In the genomic region with DNA sequence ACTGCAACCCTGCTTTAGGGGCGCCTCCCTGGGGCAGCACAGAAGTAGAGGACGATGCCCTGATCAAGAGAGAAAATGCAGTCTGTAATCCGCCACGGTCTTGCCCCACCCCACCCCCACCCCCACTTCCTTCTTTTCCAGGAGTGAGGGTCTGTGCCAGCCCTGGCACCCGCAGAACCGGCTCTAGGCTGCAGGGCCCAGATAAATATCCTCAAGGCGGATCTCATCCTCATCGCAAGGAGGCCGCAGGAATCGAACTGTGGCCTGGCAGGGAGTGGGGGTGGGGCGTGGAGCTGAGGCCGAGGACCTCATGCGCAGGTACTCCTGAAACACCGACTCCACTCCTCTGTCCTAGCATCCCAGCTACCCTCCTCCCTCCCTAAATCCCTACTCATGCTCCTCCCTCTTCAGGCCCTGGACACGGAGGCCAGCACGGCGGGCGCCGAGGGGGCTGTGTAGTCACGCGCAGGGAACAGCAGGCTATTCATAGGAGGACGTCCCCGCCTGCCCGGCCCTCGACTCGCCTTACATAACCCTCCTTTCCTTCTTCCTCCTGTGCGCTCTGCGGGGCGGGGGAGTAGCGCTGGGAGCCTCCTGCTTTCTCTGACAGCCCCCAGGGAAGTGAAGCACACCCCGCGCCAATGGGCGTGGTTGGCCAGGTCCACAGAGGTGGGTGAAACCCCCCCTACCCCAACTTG, we compare ENCODE assay signal across 8 mouse cellular contexts. TPM values are rescaled to one million over a fixed set of nuclear protein-coding genes. Genes with fewer than 3 reads are reported as not detected.
DNase-seq lines count a peak whose midpoint lies in the region; ATAC-seq lines count a peak whose summit lies in the region.

No protein-coding gene starts in this region.

- peaks cover 13% of the 10 kb centered on the region for H3K27me3 ChIP-seq in forebrain, embryonic 12.5 days
- H3K27me3 ChIP-seq in heart, embryonic 14.5 days (ENCODE audit: control insufficient read depth, insufficient read depth, low read length): no peaks in the 10 kb centered on the region
- no peaks in the 10 kb centered on the region; the same call in 1 of the 2 replicates for H3K27me3 ChIP-seq in liver, embryonic 11.5 days (replicated peaks; ENCODE audit: control insufficient read depth, insufficient read depth, low read length)

- no peaks in the 10 kb centered on the region for H3K36me3 ChIP-seq in forebrain, embryonic 12.5 days (replicated peaks)
- H3K36me3 ChIP-seq in heart, embryonic 14.5 days (ENCODE audit: control insufficient read depth, insufficient read depth, low read length): no peaks in the 10 kb centered on the region
- H3K36me3 ChIP-seq in liver, embryonic 11.5 days (ENCODE audit: control insufficient read depth, insufficient read depth, low read length): no peaks in the 10 kb centered on the region

- H3K4me1 ChIP-seq in forebrain, embryonic 12.5 days: peaks cover 11% of the 10 kb centered on the region
- peaks cover 31 to 50% of the 10 kb centered on the region in 2 experiments for H3K4me1 ChIP-seq in heart, embryonic 14.5 days (ENCODE audit: control insufficient read depth in 2 of 2, insufficient read depth in 2 of 2, low read length in 2 of 2)
- H3K4me1 ChIP-seq in liver, embryonic 11.5 days (replicated peaks; ENCODE audit: control insufficient read depth, insufficient read depth, low read length): peaks cover 15% of the 10 kb centered on the region

- 3% methylated on average over 33 of the region's 33 CpGs for WGBS in forebrain, embryonic 12.5 days
- WGBS in heart, embryonic 14.5 days: 4% methylated on average over 33 of the region's 33 CpGs
- WGBS in liver, embryonic 11.5 days: 3% methylated on average over 33 of the region's 33 CpGs

- peak; percentile 75 for ATAC-seq in forebrain, embryonic 12.5 days (ENCODE audit: low FRiP score)
- peak; percentile 82 for ATAC-seq in heart, embryonic 14.5 days (ENCODE audit: insufficient number of reproducible peaks, insufficient read depth, low FRiP score, low read depth)
- ATAC-seq in liver, embryonic 11.5 days (replicated peaks; ENCODE audit: low FRiP score): peak; percentile 46

- DNase-seq in urinary bladder, adult 18-20 months (ENCODE audit: low spot score in 2 of 2): peak; percentile 44 to 83
- no peak for DNase-seq in urinary bladder, adult 2 months (ENCODE audit: low spot score)
- peak; percentile 90 for DNase-seq in kidney, postnatal 10 days
- peak; percentile 60 for DNase-seq in liver, embryonic 11.5 days (ENCODE audit: low spot score)
- peak; percentile 48 to 59 for DNase-seq in monocyte, adult 2 months (ENCODE audit: low read depth in 1 of 2, low spot score in 2 of 2)
- DNase-seq in telencephalon, adult 2 months (ENCODE audit: low read depth, low spot score): peak; percentile 85

- H3K4me2 ChIP-seq in forebrain, embryonic 12.5 days: peak overlapping the region; percentile 52
- peak overlapping the region; percentile 73 for H3K4me2 ChIP-seq in heart, embryonic 14.5 days (ENCODE audit: low read length)
- peak overlapping the region; percentile 67 for H3K4me2 ChIP-seq in liver, embryonic 11.5 days

- peak overlapping the region; percentile 33 for H3K9ac ChIP-seq in forebrain, embryonic 12.5 days
- H3K9ac ChIP-seq in heart, embryonic 14.5 days (ENCODE audit: low read length): peak overlapping the region; percentile 68
- H3K9ac ChIP-seq in liver, embryonic 11.5 days (ENCODE audit: low read depth, low read length): peak overlapping the region; percentile 48

- H3K27ac ChIP-seq in forebrain, embryonic 12.5 days: peak overlapping the region; percentile 15; the same call in 1 of the 2 replicates
- H3K27ac ChIP-seq in heart, embryonic 14.5 days (replicated peaks in 1 of 2; ENCODE audit: control insufficient read depth in 1 of 2, insufficient read depth in 1 of 2, low read depth in 2 of 2, low read length in 2 of 2): peak overlapping the region; percentile 42 to 62; a peak in 2 of 4 replicates
- H3K27ac ChIP-seq in liver, embryonic 11.5 days (ENCODE audit: low read depth, low read length): no peak overlapping the region; the same call in 1 of the 2 replicates

- peak overlapping the region; percentile 25 for H3K4me3 ChIP-seq in forebrain, embryonic 12.5 days (replicated peaks)
- H3K4me3 ChIP-seq in heart, embryonic 14.5 days (ENCODE audit: control insufficient read depth in 1 of 2, insufficient read depth in 1 of 2, low read depth in 1 of 2, low read length in 2 of 2): peak overlapping the region; percentile 36 to 43
- peak overlapping the region; percentile 37 for H3K4me3 ChIP-seq in liver, embryonic 11.5 days (ENCODE audit: low read depth, low read length)

- H3K9me3 ChIP-seq in forebrain, embryonic 12.5 days: no peaks in the 10 kb centered on the region
- H3K9me3 ChIP-seq in heart, embryonic 14.5 days (ENCODE audit: control insufficient read depth, low read length): no peaks in the 10 kb centered on the region
- H3K9me3 ChIP-seq in liver, embryonic 11.5 days (ENCODE audit: control insufficient read depth, low read length): no peaks in the 10 kb centered on the region

RNA-seq across cellular contexts. Expression of gene Tob2, which starts 22.3 kb away (rescaled TPM):
- 18.0 and 24.4 TPM in 2 replicates for polyA plus RNA-seq in urinary bladder, adult 2 months (2012; rRNA removed)
- 24.4 and 24.8 TPM in 2 replicates for polyA plus RNA-seq in forebrain, embryonic 12.5 days (2016; fragmentation: Nextera tagmentation; extraction: Ambion mirVana)
- 10.3 and 12.4 TPM in 2 replicates for polyA plus RNA-seq in heart, embryonic 14.5 days (2014; fragmentation: Nextera tagmentation; extraction: Ambion mirVana)
- 18.3 and 19.3 TPM in 2 replicates for polyA plus RNA-seq in liver, embryonic 11.5 days (2014; fragmentation: Nextera tagmentation; extraction: Ambion mirVana)

RNA-seq across cellular contexts. Expression of gene Tef, which starts 34.1 kb away (rescaled TPM):
- 193 and 226 TPM in 2 replicates for polyA plus RNA-seq in urinary bladder, adult 2 months (2012; rRNA removed)
- polyA plus RNA-seq in forebrain, embryonic 12.5 days (2016; fragmentation: Nextera tagmentation; extraction: Ambion mirVana): 25.8 and 27.2 TPM in 2 replicates
- polyA plus RNA-seq in heart, embryonic 14.5 days (2014; fragmentation: Nextera tagmentation; extraction: Ambion mirVana): 23.4 and 25.8 TPM in 2 replicates
- 12.0 and 12.6 TPM in 2 replicates for polyA plus RNA-seq in liver, embryonic 11.5 days (2014; fragmentation: Nextera tagmentation; extraction: Ambion mirVana)

RNA-seq across cellular contexts. Expression of gene Phf5a, which starts 35.4 kb away (rescaled TPM):
- 44.3 and 49.6 TPM in 2 replicates for polyA plus RNA-seq in urinary bladder, adult 2 months (2012; rRNA removed)
- polyA plus RNA-seq in forebrain, embryonic 12.5 days (2016; fragmentation: Nextera tagmentation; extraction: Ambion mirVana): 138 and 140 TPM in 2 replicates
- 103 and 106 TPM in 2 replicates for polyA plus RNA-seq in heart, embryonic 14.5 days (2014; fragmentation: Nextera tagmentation; extraction: Ambion mirVana)
- polyA plus RNA-seq in liver, embryonic 11.5 days (2014; fragmentation: Nextera tagmentation; extraction: Ambion mirVana): 224 and 237 TPM in 2 replicates

RNA-seq across cellular contexts. Expression of gene Aco2, which starts 35.8 kb away (rescaled TPM):
- polyA plus RNA-seq in urinary bladder, adult 2 months (2012; rRNA removed): 185 and 189 TPM in 2 replicates
- polyA plus RNA-seq in forebrain, embryonic 12.5 days (2016; fragmentation: Nextera tagmentation; extraction: Ambion mirVana): 184 and 185 TPM in 2 replicates
- polyA plus RNA-seq in heart, embryonic 14.5 days (2014; fragmentation: Nextera tagmentation; extraction: Ambion mirVana): 571 and 598 TPM in 2 replicates
- polyA plus RNA-seq in liver, embryonic 11.5 days (2014; fragmentation: Nextera tagmentation; extraction: Ambion mirVana): 177 and 185 TPM in 2 replicates
